In the genomic region with DNA sequence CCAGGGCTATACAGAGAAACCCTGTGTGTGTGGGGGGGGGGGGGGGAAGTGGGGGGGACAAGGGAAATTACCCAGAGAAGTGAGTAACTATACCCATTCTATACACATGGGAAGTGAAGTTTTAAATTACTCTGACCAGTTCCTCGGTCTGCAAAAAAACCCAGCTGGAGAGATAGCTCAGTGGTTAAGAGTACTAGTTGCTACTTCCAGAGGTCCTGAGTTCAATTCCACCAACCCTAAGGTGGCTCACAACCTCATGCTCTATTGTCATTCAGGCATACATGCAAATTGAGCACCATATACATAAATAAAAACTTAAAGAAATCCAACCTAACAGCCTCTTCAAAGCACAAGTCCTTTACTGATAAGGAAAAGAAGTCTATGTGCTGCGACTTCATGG, we compare ENCODE assay signal across 8 mouse cellular contexts. TPM values are rescaled to one million over a fixed set of nuclear protein-coding genes. Genes with fewer than 3 reads are reported as not detected.
DNase-seq lines count a peak whose midpoint lies in the region; ATAC-seq and TF ChIP-seq lines count a peak whose summit lies in the region.

No protein-coding gene starts in this region.

- no peaks in the 10 kb centered on the region for H3K36me3 ChIP-seq in lung, postnatal 0 days (ENCODE audit: insufficient read depth, low read length)
- peaks cover 22% of the 10 kb centered on the region for H3K36me3 ChIP-seq in limb, embryonic 10.5 days
- H3K36me3 ChIP-seq in small intestine, adult 2 months (ENCODE audit: control insufficient read depth, insufficient read depth, low read length): peaks cover 5% of the 10 kb centered on the region

- 0 out of 2 replicates have a peak overlapping the region, but pooled peaks have one; percentile 51 for H3K27ac ChIP-seq in lung, postnatal 0 days (ENCODE audit: low read length)
- H3K27ac ChIP-seq in embryonic fibroblast, embryonic 13.5 days (ENCODE audit: insufficient read depth, low read length): peak overlapping the region; percentile 63
- H3K27ac ChIP-seq in limb, embryonic 10.5 days: peak overlapping the region; percentile 96
- peak overlapping the region; percentile 86 for H3K27ac ChIP-seq in small intestine, adult 2 months (ENCODE audit: insufficient read depth, low read depth, low read length)

- H3K27me3 ChIP-seq in lung, postnatal 0 days (replicated peaks; ENCODE audit: insufficient read depth, low read length): no peaks in the 10 kb centered on the region
- no peaks in the 10 kb centered on the region for H3K27me3 ChIP-seq in limb, embryonic 10.5 days (ENCODE audit: low read depth, poor library complexity, severe bottlenecking)
- no peaks in the 10 kb centered on the region for H3K27me3 ChIP-seq in small intestine, adult 2 months (ENCODE audit: control insufficient read depth, insufficient read depth, low read length)

- TF ChIP-seq POLR2A in embryonic fibroblast, embryonic 13.5 days (IDR thresholded peaks at IDR 0.05; ENCODE audit: low read depth, low read length): no peak
- TF ChIP-seq POLR2A in small intestine, adult 2 months (IDR thresholded peaks at IDR 0.05; ENCODE audit: low read depth, low read length): no peak

- no peak for DNase-seq in lung, postnatal 0 days (ENCODE audit: low spot score)
- no peak for DNase-seq in lung, postnatal 25 days (ENCODE audit: low spot score)
- no peak for DNase-seq in limb, embryonic 10.5 days (ENCODE audit: low spot score)
- DNase-seq in left cerebral cortex, adult 9 months (ENCODE audit: low spot score in 2 of 2): no peak
- no peak for DNase-seq in cerebellum, postnatal 36 days

- peak overlapping the region; percentile 99 for H3K4me3 ChIP-seq in lung, postnatal 0 days (ENCODE audit: low read depth, low read length)
- peak overlapping the region; percentile 46 for H3K4me3 ChIP-seq in embryonic fibroblast, embryonic 13.5 days (ENCODE audit: insufficient read depth, low read length)
- peak overlapping the region; percentile 94 for H3K4me3 ChIP-seq in limb, embryonic 10.5 days
- no peak overlapping the region for H3K4me3 ChIP-seq in small intestine, adult 2 months (ENCODE audit: low read depth, low read length)

- peaks cover 2% of the 10 kb centered on the region; the same call in 1 of the 2 replicates for H3K4me1 ChIP-seq in lung, postnatal 0 days (ENCODE audit: insufficient read depth, low read depth, low read length)
- H3K4me1 ChIP-seq in embryonic fibroblast, embryonic 13.5 days (ENCODE audit: control insufficient read depth, insufficient read depth, low read length): peaks cover 7% of the 10 kb centered on the region
- peaks cover 60% of the 10 kb centered on the region for H3K4me1 ChIP-seq in limb, embryonic 10.5 days
- no peaks in the 10 kb centered on the region for H3K4me1 ChIP-seq in small intestine, adult 2 months (ENCODE audit: control insufficient read depth, insufficient read depth, insufficient read length, low read length)

- no peak overlapping the region for H3K9ac ChIP-seq in lung, postnatal 0 days (replicated peaks; ENCODE audit: low read depth)

- H3K9me3 ChIP-seq in lung, postnatal 0 days (ENCODE audit: low read length): no peaks in the 10 kb centered on the region
- no peaks in the 10 kb centered on the region for H3K9me3 ChIP-seq in limb, embryonic 10.5 days (replicated peaks)

- ATAC-seq in lung, postnatal 0 days: no peak
- ATAC-seq in megakaryocyte-erythroid progenitor cell, adult 5-6 weeks (replicated peaks; ENCODE audit: low FRiP score, low TSS enrichment, poor library complexity, severe bottlenecking): no peak

- no peak for TF ChIP-seq CTCF in lung, postnatal 0 days (IDR thresholded peaks at IDR 0.05)
- no peak for TF ChIP-seq CTCF in embryonic fibroblast, embryonic 13.5 days (IDR thresholded peaks at IDR 0.05; ENCODE audit: borderline replicate concordance, insufficient read depth, low read length)
- TF ChIP-seq CTCF in small intestine, adult 2 months (IDR thresholded peaks at IDR 0.05; ENCODE audit: extremely low read depth, insufficient read length, insufficient replicate concordance, low read depth, low read length): no peak

- H3K4me2 ChIP-seq in lung, postnatal 0 days (replicated peaks; ENCODE audit: low read depth, low read length): peak overlapping the region; percentile 65

- TF ChIP-seq EP300 in lung, postnatal 0 days (IDR thresholded peaks at IDR 0.05): no peak

- 24% methylated on average over 2 of the region's 2 CpGs for WGBS in lung, postnatal 0 days
- WGBS in limb, embryonic 10.5 days: 37% methylated on average over 2 of the region's 2 CpGs
- WGBS in small intestine, adult 2 months: 30% methylated on average over 2 of the region's 2 CpGs

RNA-seq across cellular contexts. Expression of a gene that starts 0.8 kb away (rescaled TPM):
- polyA plus RNA-seq in lung, postnatal 0 days (2015; fragmentation: Nextera tagmentation; extraction: Ambion mirVana): 10.6 and 11.6 TPM in 2 replicates
- 24.5 and 28.0 TPM in 2 replicates for polyA plus RNA-seq in embryonic fibroblast, embryonic 13.5 days (2011; ENCODE audit: insufficient read length, low read depth, missing spikeins)
- 52.1 and 54.0 TPM in 2 replicates for polyA plus RNA-seq in limb, embryonic 10.5 days (2016; fragmentation: Nextera tagmentation; extraction: Ambion mirVana)
- 38.5 and 43.9 TPM in 2 replicates for polyA plus RNA-seq in small intestine, adult 2 months (2012; rRNA removed)
- 34.3 and 38.4 TPM in 2 replicates for total RNA-seq in megakaryocyte-erythroid progenitor cell, adult 5-6 weeks (2014; fragmentation: Nextera tagmentation)
- 48.3 and 52.1 TPM in 2 replicates for total RNA-seq in megakaryocyte-erythroid progenitor cell, adult 5-6 weeks (2017)

RNA-seq across cellular contexts. Expression of a gene that starts 58.8 kb away (rescaled TPM):
- 0.47 and 1.0 TPM in 2 replicates for polyA plus RNA-seq in lung, postnatal 0 days (2015; fragmentation: Nextera tagmentation; extraction: Ambion mirVana)
- 3.4 and 4.9 TPM in 2 replicates for polyA plus RNA-seq in embryonic fibroblast, embryonic 13.5 days (2011; ENCODE audit: insufficient read length, low read depth, missing spikeins)
- polyA plus RNA-seq in limb, embryonic 10.5 days (2016; fragmentation: Nextera tagmentation; extraction: Ambion mirVana): 3.4 and 5.4 TPM in 2 replicates
- polyA plus RNA-seq in small intestine, adult 2 months (2012; rRNA removed): 139 and 344 TPM in 2 replicates
- total RNA-seq in megakaryocyte-erythroid progenitor cell, adult 5-6 weeks (2014; fragmentation: Nextera tagmentation): 1.4 TPM in 1 of 2 replicates, not detected in the other
- not detected in 2 replicates for total RNA-seq in megakaryocyte-erythroid progenitor cell, adult 5-6 weeks (2017)

Comparison
In these comparisons a context has a peak if more than half of its experiments do, and no peak if none do; other contexts are left out.
1. RNA of a gene that starts 58.8 kb away (polyA plus RNA-seq): 139 to 344 TPM in small intestine, adult 2 months; 3.4 to 5.4 TPM in limb, embryonic 10.5 days, 3.4 to 4.9 TPM in embryonic fibroblast, embryonic 13.5 days and 0.47 to 1.0 TPM in lung, postnatal 0 days; every median in the first group is over 10 times any median in the second.
2. Peak in every context shown above with its lines, with median percentiles within 50 percentile points of each other: H3K27ac ChIP-seq.